Mouse (Mus musculus): Measurements from ENCODE around the gene Tc2n. TPM values are rescaled to one million over a fixed set of nuclear protein-coding genes. Genes with fewer than 3 reads are reported as not detected.
"Not testable (repeated sequence)": the region's sequence is repeated elsewhere in the genome, so short reads cannot be mapped to it uniquely, and the experiment has no call there.

Gene Tc2n
- total and polyA plus RNA-seq, 2 experiments from 2014 or later: 0.31 to 0.99 TPM

DNA sequence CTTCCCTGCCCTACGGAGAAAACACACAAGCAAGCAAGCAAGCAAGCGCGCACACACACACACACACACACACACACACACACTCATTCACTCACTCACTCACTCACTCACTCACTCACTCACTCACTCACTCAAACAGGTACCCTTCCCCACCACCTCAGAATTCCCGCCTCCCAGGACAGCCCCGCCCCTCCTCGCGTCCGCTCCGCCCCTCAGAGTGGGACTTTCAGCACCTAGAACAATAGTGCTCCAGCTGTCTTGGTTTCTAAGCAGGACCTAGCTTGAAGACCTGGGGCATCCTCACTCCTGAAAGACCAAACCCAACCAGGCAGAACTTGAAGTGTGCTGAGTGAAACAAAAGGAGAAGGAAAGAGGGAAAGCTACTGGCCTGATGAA, 430 bp upstream of the Tc2n start:
- H3K27ac ChIP-seq (ENCODE audit: low read depth): no peak overlapping the region

GRCm38 (mm10) chr12:101699176-101699575, 19.1 kb downstream of the Tc2n start:
- no peak overlapping the region for H3K4me3 ChIP-seq (ENCODE audit: low read depth, low read length)
- WGBS: 65% methylated on average over 3 of the region's 3 CpGs
- no peak overlapping the region for H3K27ac ChIP-seq (ENCODE audit: low read depth)
- DNase-seq (ENCODE audit: low spot score): no peak
- H3K9me3 ChIP-seq (replicated peaks; ENCODE audit: control insufficient read depth, low read length): no peaks in the 10 kb centered on the region
- ATAC-seq (ENCODE audit: insufficient read depth, low read depth): no peak
- H3K36me3 ChIP-seq (replicated peaks; ENCODE audit: control insufficient read depth, insufficient read depth, low read length): no peaks in the 10 kb centered on the region
- TF ChIP-seq CTCF (IDR thresholded peaks at IDR 0.05; ENCODE audit: low read depth): no peak
- H3K4me2 ChIP-seq (ENCODE audit: low read depth, low read length): no peak overlapping the region
- H3K4me1 ChIP-seq (ENCODE audit: control insufficient read depth, insufficient read depth): no peaks in the 10 kb centered on the region
- no peaks in the 10 kb centered on the region for H3K27me3 ChIP-seq (ENCODE audit: control insufficient read depth, insufficient read depth, low read length)
- H3K9ac ChIP-seq (replicated peaks; ENCODE audit: low read depth, low read length): no peak overlapping the region

More for the DNA sequence above, 430 bp upstream of the Tc2n start:
- peak overlapping the region; percentile 68 for H3K4me3 ChIP-seq (ENCODE audit: low read depth, low read length)
- peaks cover 24% of the 10 kb centered on the region for H3K27me3 ChIP-seq (ENCODE audit: control insufficient read depth, insufficient read depth, low read length)
- H3K4me2 ChIP-seq (ENCODE audit: low read depth, low read length): peak overlapping the region; percentile 99
- ATAC-seq (ENCODE audit: insufficient read depth, low read depth) (no peak), DNase-seq (ENCODE audit: low spot score) (no peak)
- 0 out of 2 replicates have a peak, but pooled peaks cover 8% of the 10 kb centered on the region for H3K4me1 ChIP-seq (ENCODE audit: control insufficient read depth, insufficient read depth)
- no peaks in the 10 kb centered on the region for H3K36me3 ChIP-seq (replicated peaks; ENCODE audit: control insufficient read depth, insufficient read depth, low read length)
- no peak overlapping the region for H3K9ac ChIP-seq (replicated peaks; ENCODE audit: low read depth, low read length)
- no peaks in the 10 kb centered on the region for H3K9me3 ChIP-seq (replicated peaks; ENCODE audit: control insufficient read depth, low read length)
- WGBS: 2% methylated on average over 9 of the region's 9 CpGs
- TF ChIP-seq EP300 (IDR thresholded peaks at IDR 0.05; ENCODE audit: low read depth) (no peak), CTCF (IDR thresholded peaks at IDR 0.05; ENCODE audit: low read depth) (no peak)

GRCm38 (mm10) chr12:101696521-101696920, 21.8 kb downstream of the Tc2n start:
- no peaks in the 10 kb centered on the region for H3K4me1 ChIP-seq (ENCODE audit: control insufficient read depth, insufficient read depth)
- TF ChIP-seq CTCF (IDR thresholded peaks at IDR 0.05; ENCODE audit: low read depth) (no peak), EP300 (IDR thresholded peaks at IDR 0.05; ENCODE audit: low read depth) (no peak)
- H3K27me3 ChIP-seq (ENCODE audit: control insufficient read depth, insufficient read depth, low read length): no peaks in the 10 kb centered on the region
- 75% methylated on average over 1 of the region's 1 CpGs for WGBS
- ATAC-seq (ENCODE audit: insufficient read depth, low read depth) (no peak), DNase-seq (ENCODE audit: low spot score) (no peak)
- no peak overlapping the region for H3K4me2 ChIP-seq (ENCODE audit: low read depth, low read length)
- 0 out of 2 replicates have a peak, but pooled peaks cover 3% of the 10 kb centered on the region for H3K9me3 ChIP-seq (replicated peaks; ENCODE audit: control insufficient read depth, low read length)
- no peak overlapping the region for H3K27ac ChIP-seq (ENCODE audit: low read depth)
- H3K9ac ChIP-seq (replicated peaks; ENCODE audit: low read depth, low read length): no peak overlapping the region
- no peaks in the 10 kb centered on the region for H3K36me3 ChIP-seq (replicated peaks; ENCODE audit: control insufficient read depth, insufficient read depth, low read length)
- H3K4me3 ChIP-seq (ENCODE audit: low read depth, low read length): no peak overlapping the region

- Histone ChIP-seq H3K4me1 (ENCODE audit: control insufficient read depth, insufficient read depth) (no peaks in the 10 kb centered on the region), H3K9me3 (replicated peaks; ENCODE audit: control insufficient read depth, low read length) (no peaks in the 10 kb centered on the region), H3K27ac (ENCODE audit: low read depth) (no peak overlapping the region), H3K9ac (replicated peaks; ENCODE audit: low read depth, low read length) (no peak overlapping the region), H3K4me2 (ENCODE audit: low read depth, low read length) (no peak overlapping the region), H3K27me3 (ENCODE audit: control insufficient read depth, insufficient read depth, low read length) (no peaks in the 10 kb centered on the region), H3K4me3 (ENCODE audit: low read depth, low read length) (no peak overlapping the region), H3K36me3 (replicated peaks; ENCODE audit: control insufficient read depth, insufficient read depth, low read length) (no peaks in the 10 kb centered on the region)
- no peak for DNase-seq (ENCODE audit: low spot score)
- ATAC-seq (ENCODE audit: insufficient read depth, low read depth): no peak
- TF ChIP-seq EP300 (IDR thresholded peaks at IDR 0.05; ENCODE audit: low read depth) (no peak), CTCF (IDR thresholded peaks at IDR 0.05; ENCODE audit: low read depth) (no peak)
- WGBS: 70% methylated on average over 2 of the region's 2 CpGs
Observed at GRCm38 (mm10) chr12:101680538-101680937, 37.8 kb downstream of the Tc2n start.

DNA sequence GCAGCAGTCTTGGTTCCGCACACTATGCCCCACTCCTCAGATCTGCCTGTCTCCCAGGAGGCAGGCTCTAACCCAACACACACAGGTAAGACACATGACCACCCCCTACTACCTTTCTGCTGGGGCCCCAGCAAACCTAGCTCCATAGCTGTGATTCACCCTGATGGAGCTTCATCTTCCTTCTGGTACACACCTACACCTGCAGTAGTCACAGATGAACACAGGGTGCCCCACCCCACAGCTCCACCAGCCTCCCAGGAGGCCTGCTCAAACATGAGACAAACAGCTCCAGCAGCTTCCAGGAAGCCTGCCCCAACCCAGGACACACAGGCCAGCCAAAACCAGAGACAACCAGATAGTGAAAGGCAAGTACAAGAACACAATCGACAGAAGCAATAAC, 50.8 kb downstream of the Tc2n start:
- Histone ChIP-seq H3K27me3 (ENCODE audit: control insufficient read depth, insufficient read depth, low read length) (no peaks in the 10 kb centered on the region), H3K4me3 (ENCODE audit: low read depth, low read length) (no peak overlapping the region), H3K27ac (ENCODE audit: low read depth) (no peak overlapping the region), H3K4me1 (ENCODE audit: control insufficient read depth, insufficient read depth) (no peaks in the 10 kb centered on the region), H3K4me2 (ENCODE audit: low read depth, low read length) (no peak overlapping the region), H3K9ac (replicated peaks; ENCODE audit: low read depth, low read length) (no peak overlapping the region), H3K36me3 (replicated peaks; ENCODE audit: control insufficient read depth, insufficient read depth, low read length) (no peaks in the 10 kb centered on the region), H3K9me3 (replicated peaks; ENCODE audit: control insufficient read depth, low read length) (no peaks in the 10 kb centered on the region)
- ATAC-seq (ENCODE audit: insufficient read depth, low read depth): no peak
- 84% methylated on average over 2 of the region's 2 CpGs for WGBS
- TF ChIP-seq EP300 (IDR thresholded peaks at IDR 0.05; ENCODE audit: low read depth) (no peak), CTCF (IDR thresholded peaks at IDR 0.05; ENCODE audit: low read depth) (no peak)
- DNase-seq (ENCODE audit: low spot score): no peak

- WGBS: 64% methylated on average over 1 of the region's 1 CpGs
- Histone ChIP-seq H3K4me1 (ENCODE audit: control insufficient read depth, insufficient read depth) (no peaks in the 10 kb centered on the region), H3K9ac (replicated peaks; ENCODE audit: low read depth, low read length) (no peak overlapping the region), H3K4me2 (ENCODE audit: low read depth, low read length) (no peak overlapping the region), H3K27me3 (ENCODE audit: control insufficient read depth, insufficient read depth, low read length) (no peaks in the 10 kb centered on the region), H3K4me3 (ENCODE audit: low read depth, low read length) (no peak overlapping the region), H3K27ac (ENCODE audit: low read depth) (no peak overlapping the region), H3K36me3 (replicated peaks; ENCODE audit: control insufficient read depth, insufficient read depth, low read length) (no peaks in the 10 kb centered on the region), H3K9me3 (replicated peaks; ENCODE audit: control insufficient read depth, low read length) (0 out of 2 replicates have a peak, but pooled peaks cover 3% of the 10 kb centered on the region)
- no peak for DNase-seq (ENCODE audit: low spot score)
- ATAC-seq (ENCODE audit: insufficient read depth, low read depth): no peak
- TF ChIP-seq CTCF (IDR thresholded peaks at IDR 0.05; ENCODE audit: low read depth) (no peak), EP300 (IDR thresholded peaks at IDR 0.05; ENCODE audit: low read depth) (no peak)
Observed at GRCm38 (mm10) chr12:101633137-101633536, 85.2 kb downstream of the Tc2n start.

- H3K36me3 ChIP-seq (replicated peaks; ENCODE audit: control insufficient read depth, insufficient read depth, low read length); H3K27ac ChIP-seq (ENCODE audit: low read depth); DNase-seq (ENCODE audit: low spot score); ATAC-seq (ENCODE audit: insufficient read depth, low read depth); H3K27me3 ChIP-seq (ENCODE audit: control insufficient read depth, insufficient read depth, low read length); H3K9me3 ChIP-seq (replicated peaks; ENCODE audit: control insufficient read depth, low read length); H3K4me1 ChIP-seq (ENCODE audit: control insufficient read depth, insufficient read depth); H3K4me2 ChIP-seq (ENCODE audit: low read depth, low read length); H3K9ac ChIP-seq (replicated peaks; ENCODE audit: low read depth, low read length); H3K4me3 ChIP-seq (ENCODE audit: low read depth, low read length): not testable (repeated sequence)
Observed at GRCm38 (mm10) chr12:101606622-101607021, 111.7 kb downstream of the Tc2n start.

Measured in heart, postnatal 0 days (tissue).